Comparison of ENCODE assay signal across 9 mouse cellular contexts in the genomic region with DNA sequence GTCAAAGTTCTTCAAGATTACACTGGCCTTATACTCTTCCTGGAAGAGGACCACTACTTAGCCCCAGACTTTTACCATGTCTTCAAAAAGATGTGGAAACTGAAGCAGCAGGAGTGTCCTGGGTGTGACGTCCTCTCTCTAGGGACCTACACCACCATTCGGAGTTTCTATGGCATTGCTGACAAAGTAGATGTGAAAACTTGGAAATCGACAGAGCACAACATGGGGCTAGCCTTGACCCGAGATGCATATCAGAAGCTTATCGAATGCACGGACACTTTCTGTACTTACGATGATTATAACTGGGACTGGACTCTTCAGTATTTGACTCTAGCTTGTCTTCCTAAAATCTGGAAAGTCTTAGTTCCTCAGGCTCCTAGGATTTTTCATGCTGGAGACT. TPM values are rescaled to one million over a fixed set of nuclear protein-coding genes. Genes with fewer than 3 reads are reported as not detected.
A peak's percentile ranks its signal among the peaks of the same experiment; 100 is the strongest.
DNase-seq lines count a peak whose midpoint lies in the region; ATAC-seq lines count a peak whose summit lies in the region.
"Had no signal": no experiment of that assay in that cellular context is flagged by ENCODE, and none has a peak within 500 bp of the region (broad histone marks: within the 10 kb centered on the region; RNA-seq: fewer than 3 reads in every experiment).

No protein-coding gene starts in this region.

- H3K4me3 ChIP-seq in erythroblast, embryonic 14.5 days (replicated peaks), result peak overlapping the region; percentile 97
- peak overlapping the region; percentile 86 for H3K4me3 ChIP-seq in neural tube, embryonic 11.5 days (ENCODE audit: low read depth, low read length)
- peak overlapping the region; percentile 87 for H3K4me3 ChIP-seq in limb, embryonic 13.5 days
- peak overlapping the region; percentile 94 for H3K4me3 ChIP-seq in stomach, embryonic 15.5 days (replicated peaks)

- H3K4me1 ChIP-seq in erythroblast, embryonic 14.5 days (ENCODE audit: control insufficient read depth), result peaks cover 42% of the 10 kb centered on the region
- peaks cover 13% of the 10 kb centered on the region for H3K4me1 ChIP-seq in neural tube, embryonic 11.5 days (ENCODE audit: control insufficient read depth, insufficient read depth, low read length)
- peaks cover 19% of the 10 kb centered on the region for H3K4me1 ChIP-seq in limb, embryonic 13.5 days
- peaks cover 17% of the 10 kb centered on the region for H3K4me1 ChIP-seq in stomach, embryonic 15.5 days

- no peak for ATAC-seq in erythroblast, adult 5-6 weeks (replicated peaks; ENCODE audit: low FRiP score, poor library complexity, severe bottlenecking)
- no peak for ATAC-seq in neural tube, embryonic 11.5 days (ENCODE audit: insufficient read depth, low FRiP score, low TSS enrichment)
- ATAC-seq in limb, embryonic 13.5 days (ENCODE audit: low FRiP score, low read depth), result no peak
- no peak for ATAC-seq in stomach, embryonic 15.5 days (ENCODE audit: insufficient read depth, low FRiP score, low read depth)
- no peak for ATAC-seq in megakaryocyte-erythroid progenitor cell, adult 5-6 weeks (replicated peaks; ENCODE audit: low FRiP score, low TSS enrichment, poor library complexity, severe bottlenecking)

- no peak for DNase-seq in neural tube, embryonic 11.5 days (ENCODE audit: low spot score)
- DNase-seq in neural tube, embryonic 10.5 days (ENCODE audit: extremely low spot score, low spot score), result no peak
- DNase-seq in right cerebral cortex, postnatal 14 days, result no peak
- DNase-seq: cerebellum, adult 8-10 months had no signal

- no peak overlapping the region for H3K27ac ChIP-seq in neural tube, embryonic 11.5 days (ENCODE audit: low read depth, low read length)
- H3K27ac ChIP-seq in limb, embryonic 13.5 days, result no peak overlapping the region
- H3K27ac ChIP-seq in stomach, embryonic 15.5 days, result no peak overlapping the region

- peaks cover 57% of the 10 kb centered on the region for H3K36me3 ChIP-seq in erythroblast, embryonic 14.5 days (ENCODE audit: control insufficient read depth)
- no peaks in the 10 kb centered on the region for H3K36me3 ChIP-seq in neural tube, embryonic 11.5 days (ENCODE audit: control insufficient read depth, insufficient read depth, low read length)
- peaks cover 47% of the 10 kb centered on the region for H3K36me3 ChIP-seq in limb, embryonic 13.5 days
- peaks cover 10% of the 10 kb centered on the region for H3K36me3 ChIP-seq in stomach, embryonic 15.5 days

- WGBS in neural tube, embryonic 11.5 days, result 76% methylated on average over 7 of the region's 7 CpGs
- 82% methylated on average over 7 of the region's 7 CpGs for WGBS in limb, embryonic 13.5 days
- WGBS in stomach, embryonic 15.5 days, result 73% methylated on average over 7 of the region's 7 CpGs

- H3K9ac ChIP-seq in neural tube, embryonic 11.5 days (ENCODE audit: low read length), result peak overlapping the region; percentile 88
- H3K9ac ChIP-seq in limb, embryonic 13.5 days, result peak overlapping the region; percentile 94
- no peak overlapping the region for H3K9ac ChIP-seq in stomach, embryonic 15.5 days

- no peaks in the 10 kb centered on the region for H3K9me3 ChIP-seq in erythroblast, embryonic 14.5 days (ENCODE audit: control insufficient read depth, low read length)
- H3K9me3 ChIP-seq in neural tube, embryonic 11.5 days (ENCODE audit: control insufficient read depth, low read length), result no peaks in the 10 kb centered on the region
- H3K9me3 ChIP-seq in limb, embryonic 13.5 days, result no peaks in the 10 kb centered on the region
- H3K9me3 ChIP-seq in stomach, embryonic 15.5 days, result no peaks in the 10 kb centered on the region

- H3K4me2 ChIP-seq in neural tube, embryonic 11.5 days (ENCODE audit: low read depth), result peak overlapping the region; percentile 92
- H3K4me2 ChIP-seq in limb, embryonic 13.5 days (replicated peaks), result peak overlapping the region; percentile 95
- peak overlapping the region; percentile 95 for H3K4me2 ChIP-seq in stomach, embryonic 15.5 days

- no peaks in the 10 kb centered on the region for H3K27me3 ChIP-seq in erythroblast, embryonic 14.5 days (ENCODE audit: control insufficient read depth)
- H3K27me3 ChIP-seq in neural tube, embryonic 11.5 days (ENCODE audit: control insufficient read depth, insufficient read depth, low read length), result no peaks in the 10 kb centered on the region
- H3K27me3 ChIP-seq in limb, embryonic 13.5 days, result no peaks in the 10 kb centered on the region
- H3K27me3 ChIP-seq in stomach, embryonic 15.5 days (replicated peaks), result no peaks in the 10 kb centered on the region

RNA-seq across cellular contexts. Expression of a gene that starts 1.4 kb away (rescaled TPM):
- polyA plus RNA-seq in erythroblast, embryonic 14.5 days (2012), result 0.73 and 0.90 TPM in 2 replicates
- 30.4 and 34.7 TPM in 2 replicates for total RNA-seq in erythroblast, adult 5-6 weeks (2015; ENCODE audit: low replicate concordance)
- 21.2 and 23.1 TPM in 2 replicates for total RNA-seq in erythroblast, adult 5-6 weeks (2017; ENCODE audit: low replicate concordance)
- polyA plus RNA-seq in neural tube, embryonic 11.5 days (2014; fragmentation: Nextera tagmentation; extraction: Ambion mirVana), result 37.0 and 37.5 TPM in 2 replicates
- 45.1 and 48.2 TPM in 2 replicates for polyA plus RNA-seq in limb, embryonic 13.5 days (2015; fragmentation: Nextera tagmentation; extraction: Ambion mirVana)
- polyA plus RNA-seq in stomach, embryonic 15.5 days (2015; fragmentation: Nextera tagmentation; extraction: Ambion mirVana), result 63.6 and 67.4 TPM in 2 replicates
- total RNA-seq in megakaryocyte-erythroid progenitor cell, adult 5-6 weeks (2014; fragmentation: Nextera tagmentation), result 30.1 and 32.4 TPM in 2 replicates
- 69.0 and 75.7 TPM in 2 replicates for total RNA-seq in megakaryocyte-erythroid progenitor cell, adult 5-6 weeks (2017)

RNA-seq across cellular contexts. Expression of a gene that starts 1.5 kb away (rescaled TPM):
- 6.1 and 7.3 TPM in 2 replicates for polyA plus RNA-seq in erythroblast, embryonic 14.5 days (2012)
- total RNA-seq in erythroblast, adult 5-6 weeks (2015; ENCODE audit: low replicate concordance), result 207 and 213 TPM in 2 replicates
- 166 and 173 TPM in 2 replicates for total RNA-seq in erythroblast, adult 5-6 weeks (2017; ENCODE audit: low replicate concordance)
- polyA plus RNA-seq in neural tube, embryonic 11.5 days (2014; fragmentation: Nextera tagmentation; extraction: Ambion mirVana), result 442 and 491 TPM in 2 replicates
- 515 and 534 TPM in 2 replicates for polyA plus RNA-seq in limb, embryonic 13.5 days (2015; fragmentation: Nextera tagmentation; extraction: Ambion mirVana)
- 720 and 730 TPM in 2 replicates for polyA plus RNA-seq in stomach, embryonic 15.5 days (2015; fragmentation: Nextera tagmentation; extraction: Ambion mirVana)
- 987 and 1,085 TPM in 2 replicates for total RNA-seq in megakaryocyte-erythroid progenitor cell, adult 5-6 weeks (2014; fragmentation: Nextera tagmentation)
- total RNA-seq in megakaryocyte-erythroid progenitor cell, adult 5-6 weeks (2017), result 1,369 and 1,396 TPM in 2 replicates

RNA-seq across cellular contexts. Expression of a gene that starts 11.5 kb away (rescaled TPM):
- not detected in 2 replicates for polyA plus RNA-seq in erythroblast, embryonic 14.5 days (2012)
- total RNA-seq in erythroblast, adult 5-6 weeks (2015; ENCODE audit: low replicate concordance), result not detected in 2 replicates
- 8.1 and 14.4 TPM in 2 replicates for total RNA-seq in erythroblast, adult 5-6 weeks (2017; ENCODE audit: low replicate concordance)
- polyA plus RNA-seq in neural tube, embryonic 11.5 days (2014; fragmentation: Nextera tagmentation; extraction: Ambion mirVana), result 29.9 and 36.3 TPM in 2 replicates
- polyA plus RNA-seq in limb, embryonic 13.5 days (2015; fragmentation: Nextera tagmentation; extraction: Ambion mirVana), result 38.7 and 40.4 TPM in 2 replicates
- 26.4 and 28.3 TPM in 2 replicates for polyA plus RNA-seq in stomach, embryonic 15.5 days (2015; fragmentation: Nextera tagmentation; extraction: Ambion mirVana)
- 7.8 and 24.2 TPM in 2 replicates for total RNA-seq in megakaryocyte-erythroid progenitor cell, adult 5-6 weeks (2014; fragmentation: Nextera tagmentation)
- 42.3 and 48.1 TPM in 2 replicates for total RNA-seq in megakaryocyte-erythroid progenitor cell, adult 5-6 weeks (2017)

RNA-seq across cellular contexts. Expression of a gene that starts 12.9 kb away (rescaled TPM):
- polyA plus RNA-seq in erythroblast, embryonic 14.5 days (2012), result 1.6 and 2.3 TPM in 2 replicates
- 0.19 and 1.0 TPM in 2 replicates for total RNA-seq in erythroblast, adult 5-6 weeks (2015; ENCODE audit: low replicate concordance)
- total RNA-seq in erythroblast, adult 5-6 weeks (2017; ENCODE audit: low replicate concordance), result 0.84 and 2.9 TPM in 2 replicates
- polyA plus RNA-seq in neural tube, embryonic 11.5 days (2014; fragmentation: Nextera tagmentation; extraction: Ambion mirVana), result 9.7 and 11.4 TPM in 2 replicates
- polyA plus RNA-seq in limb, embryonic 13.5 days (2015; fragmentation: Nextera tagmentation; extraction: Ambion mirVana), result 10.4 and 11.4 TPM in 2 replicates
- 9.9 and 10.0 TPM in 2 replicates for polyA plus RNA-seq in stomach, embryonic 15.5 days (2015; fragmentation: Nextera tagmentation; extraction: Ambion mirVana)
- total RNA-seq in megakaryocyte-erythroid progenitor cell, adult 5-6 weeks (2014; fragmentation: Nextera tagmentation), result 2.4 and 11.9 TPM in 2 replicates
- total RNA-seq in megakaryocyte-erythroid progenitor cell, adult 5-6 weeks (2017), result 6.0 and 10.7 TPM in 2 replicates

RNA-seq across cellular contexts. Expression of a gene that starts 16.8 kb away (rescaled TPM):
- 7.6 TPM in 2 replicates for polyA plus RNA-seq in erythroblast, embryonic 14.5 days (2012)
- 14.2 and 16.5 TPM in 2 replicates for total RNA-seq in erythroblast, adult 5-6 weeks (2015; ENCODE audit: low replicate concordance)
- total RNA-seq in erythroblast, adult 5-6 weeks (2017; ENCODE audit: low replicate concordance), result 6.7 and 8.8 TPM in 2 replicates
- 23.6 and 25.8 TPM in 2 replicates for polyA plus RNA-seq in neural tube, embryonic 11.5 days (2014; fragmentation: Nextera tagmentation; extraction: Ambion mirVana)
- 21.7 and 22.6 TPM in 2 replicates for polyA plus RNA-seq in limb, embryonic 13.5 days (2015; fragmentation: Nextera tagmentation; extraction: Ambion mirVana)
- 19.3 and 19.9 TPM in 2 replicates for polyA plus RNA-seq in stomach, embryonic 15.5 days (2015; fragmentation: Nextera tagmentation; extraction: Ambion mirVana)
- total RNA-seq in megakaryocyte-erythroid progenitor cell, adult 5-6 weeks (2014; fragmentation: Nextera tagmentation), result 29.1 and 39.8 TPM in 2 replicates
- 6.3 and 18.6 TPM in 2 replicates for total RNA-seq in megakaryocyte-erythroid progenitor cell, adult 5-6 weeks (2017)

Comparison
In these comparisons a context has a peak if more than half of its experiments do, and no peak if none do; other contexts are left out.
1. RNA of a gene that starts 1.4 kb away (polyA plus RNA-seq): 63.6 to 67.4 TPM in stomach, embryonic 15.5 days, 45.1 to 48.2 TPM in limb, embryonic 13.5 days and 37.0 to 37.5 TPM in neural tube, embryonic 11.5 days; 0.73 to 0.90 TPM in erythroblast, embryonic 14.5 days; every median in the first group is over 10 times any median in the second.
2. RNA of a gene that starts 1.5 kb away (polyA plus RNA-seq): 720 to 730 TPM in stomach, embryonic 15.5 days, 515 to 534 TPM in limb, embryonic 13.5 days and 442 to 491 TPM in neural tube, embryonic 11.5 days; 6.1 to 7.3 TPM in erythroblast, embryonic 14.5 days; every median in the first group is over 10 times any median in the second.
3. RNA of a gene that starts 11.5 kb away (polyA plus RNA-seq): 38.7 to 40.4 TPM in limb, embryonic 13.5 days, 29.9 to 36.3 TPM in neural tube, embryonic 11.5 days and 26.4 to 28.3 TPM in stomach, embryonic 15.5 days; not detected in erythroblast, embryonic 14.5 days; every median in the first group is over 10 times any median in the second.
4. Peak in every context shown above with its lines, with median percentiles within 50 percentile points of each other: H3K4me3 ChIP-seq and H3K4me2 ChIP-seq.